Mouse (Mus musculus): Measurements from ENCODE around the gene Cxcr4.

GRCm38 (mm10) chr1:128622867-128623593 is 30.9 kb upstream of the Cxcr4 start:
- TF ChIP-seq GATA2 (IDR thresholded peaks at IDR 0.05; ENCODE audit: borderline replicate concordance, low read depth, low read length), result no peak
- no peak for TF ChIP-seq CTCF (IDR thresholded peaks at IDR 0.05; ENCODE audit: low read depth, low read length)
- no peak for TF ChIP-seq GATA1 (IDR thresholded peaks at IDR 0.05; ENCODE audit: borderline replicate concordance, low read length)
